Mouse (Mus musculus): ENCODE measurements around the gene Dse. TPM values are rescaled to one million over a fixed set of nuclear protein-coding genes. Genes with fewer than 3 reads are reported as not detected.

Gene Dse
- total RNA-seq (2023), result 10.3 TPM

DNA sequence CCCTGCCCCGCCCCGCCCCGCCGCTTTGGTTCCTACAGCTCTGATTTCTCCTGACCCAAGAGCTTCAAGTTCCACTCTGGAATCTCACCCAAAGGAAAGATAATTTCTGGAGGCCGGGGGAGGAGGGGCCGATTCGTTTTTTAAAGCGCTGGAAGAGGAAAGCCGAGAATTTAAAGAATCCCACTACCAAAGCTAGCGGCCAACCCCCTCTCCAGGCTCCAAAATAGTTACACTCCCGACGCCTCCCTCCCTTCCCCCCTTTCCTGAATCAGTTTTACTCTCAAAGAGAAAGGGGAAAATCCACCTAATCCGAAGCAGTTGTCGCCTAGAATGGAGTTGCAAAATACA lies at the start of gene Dse:
Dse (minus strand) TSS at position 213 of the 348 bp plus-strand sequence.

DNA sequence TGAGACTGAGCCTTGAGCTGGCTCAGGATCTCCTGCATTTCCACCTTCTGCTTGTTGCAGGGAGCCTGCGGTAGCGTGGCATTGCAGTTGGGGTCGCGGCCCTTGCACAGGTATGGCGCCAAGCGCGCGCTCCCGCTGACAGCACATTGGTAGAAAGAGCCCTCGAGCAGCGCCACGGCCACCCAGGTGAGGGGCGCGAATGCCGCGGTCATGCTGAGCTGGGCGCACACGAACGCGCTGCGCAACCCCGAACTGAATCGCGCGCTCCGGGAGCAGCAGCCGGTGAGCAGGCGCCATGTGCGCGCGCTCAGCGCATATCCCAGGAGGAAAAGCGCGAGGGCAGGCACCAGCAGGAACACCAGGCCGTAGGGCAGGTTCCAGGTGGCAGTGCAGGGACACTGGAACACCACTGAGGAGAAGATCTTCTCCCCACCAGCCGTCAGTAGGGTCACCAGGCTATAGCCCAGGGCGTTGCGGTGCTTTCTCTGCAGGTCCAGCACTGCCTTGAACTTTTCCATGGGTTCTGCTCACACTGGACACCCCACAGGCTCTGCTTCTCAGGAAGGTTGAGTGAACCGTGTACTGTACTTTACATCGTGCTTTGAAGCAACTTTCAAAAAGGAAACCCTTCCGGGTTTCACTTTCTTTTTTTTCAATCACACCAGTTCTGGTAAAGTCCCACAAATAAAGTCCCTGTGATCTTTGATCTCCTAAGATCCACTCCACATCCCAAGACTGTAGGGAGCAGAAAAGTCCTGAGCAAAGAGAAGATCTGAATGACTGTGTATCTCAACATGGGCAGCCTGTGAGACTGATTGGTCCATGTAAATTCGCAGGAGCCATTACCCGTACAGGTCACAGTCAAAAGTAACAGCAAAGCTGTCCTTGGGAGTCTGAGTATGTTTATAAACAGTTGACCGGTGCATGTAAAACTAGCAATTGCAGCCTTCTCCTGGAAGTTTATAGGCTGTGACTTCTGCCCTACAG lies 79.8 kb downstream of the Dse start, which contains the start of gene Calhm6:
Calhm6 (minus strand) TSS at position 593 of the 987 bp plus-strand sequence.

Other genes with a start within 250 kb of the Dse start
- gene Rwdd1, start 188.1 kb downstream of the Dse start, total RNA-seq (2023), result 51.9 TPM
- gene Trappc3l, start 170.1 kb downstream of the Dse start, total RNA-seq (2023), result not detected
- gene Calhm4, start 163.4 kb downstream of the Dse start, total RNA-seq (2023), result not detected
- not detected for gene Calhm5, start 111.2 kb downstream of the Dse start, total RNA-seq (2023)
- gene Calhm6, start 79.7 kb downstream of the Dse start, total RNA-seq (2023), result 13.0 TPM
- 113 TPM for gene Tspyl1, start 74.5 kb upstream of the Dse start, total RNA-seq (2023)
- 13.2 TPM for gene Tspyl4, start 89.7 kb upstream of the Dse start, total RNA-seq (2023)
- not detected for gene Col10a1, start 182.3 kb upstream of the Dse start, total RNA-seq (2023)
- gene Nt5dc1, start 210.8 kb upstream of the Dse start, total RNA-seq (2023), result 60.9 TPM